Mouse (Mus musculus) embryonic facial prominence, embryonic 11.5 days (tissue): ENCODE results near the gene Mydgf. TPM values are rescaled to one million over a fixed set of nuclear protein-coding genes. Genes with fewer than 3 reads are reported as not detected.

Experiments used
- ATAC-seq: fragments of 200-750 bp; cut with Nextera tagmentation; replicated peaks from 2 replicates; pipeline ENCODE4 v1.8.0; 2017; ENCODE audit warnings: low read depth; ENCODE audit not compliant: insufficient number of reproducible peaks, low FRiP score, low TSS enrichment
- DNase-seq: peaks from one replicate; pipeline ENCODE4 v3.0.0-alpha.2; 2015; ENCODE audit warnings: low spot score
- H3K27ac ChIP-seq: fragments of 300-500 bp; sonication (generic); replicated peaks from 2 replicates; pipeline ENCODE4 v1.5.1; 2014; ENCODE audit warnings: mild to moderate bottlenecking, low read depth, low read length, control low read depth
- H3K27me3 ChIP-seq: fragments of 300-500 bp; sonication (generic); 2 replicates; pipeline ENCODE4 v1.6.1; 2014; ENCODE audit warnings: mild to moderate bottlenecking, low read length, moderate library complexity, mixed read lengths; ENCODE audit not compliant: control insufficient read depth, insufficient read depth
- H3K36me3 ChIP-seq: fragments of 300-500 bp; sonication (generic); replicated peaks from 2 replicates; pipeline ENCODE4 v1.6.1; 2014; ENCODE audit warnings: low read depth, mild to moderate bottlenecking, low read length, moderate library complexity, mixed read lengths; ENCODE audit not compliant: control insufficient read depth, insufficient read depth
- H3K4me1 ChIP-seq: fragments of 300-500 bp; sonication (generic); 2 replicates; pipeline ENCODE4 v1.6.1; 2014; ENCODE audit warnings: low read length, mixed read lengths; ENCODE audit not compliant: control insufficient read depth, insufficient read depth
- H3K4me2 ChIP-seq: fragments of 300-500 bp; sonication (generic); 2 replicates; pipeline ENCODE4 v1.6.1; 2014; ENCODE audit warnings: low read depth, mild to moderate bottlenecking, control low read depth, low read length, moderate library complexity
- H3K4me3 ChIP-seq: fragments of 300-500 bp; sonication (generic); 2 replicates; pipeline ENCODE4 v1.5.1; 2014; ENCODE audit warnings: low read depth, low read length, control low read depth
- H3K9ac ChIP-seq: fragments of 300-500 bp; sonication (generic); replicated peaks from 2 replicates; pipeline ENCODE4 v1.6.1; 2014; ENCODE audit warnings: mild to moderate bottlenecking, control low read depth, low read length
- H3K9me3 ChIP-seq: fragments of 300-500 bp; sonication (generic); replicated peaks from 2 replicates; pipeline ENCODE4 v1.6.1; 2016; ENCODE audit warnings: mild to moderate bottlenecking, low read length, inconsistent platforms, mixed read lengths; ENCODE audit not compliant: control insufficient read depth
- WGBS: fragments of 180-500 bp; shearing (Covaris S2); extraction: QIAGEN DNeasy Blood & Tissue Kit; methylation state at CpG from one replicate; pipeline ENCODE4 v1.1.7; 2014; 5-methylcytosine and 5-hydroxymethylcytosine counted together
- polyA plus RNA-seq: library from polyadenylated mRNA; unstranded; fragments of >200 nt; fragmentation: Nextera tagmentation; extraction: Ambion mirVana; gene quantifications from 2 replicates; pipeline ENCODE4 v1.2.1, GENCODE M21; 2014

The Mydgf gene
- polyA plus RNA-seq, 1 experiment from 2014 or later = 48.5 TPM

- no peak for ATAC-seq
- Histone ChIP-seq H3K4me1 (no peaks in the 10 kb centered on the region), H3K4me3 (no peak overlapping the region), H3K27ac (0 out of 2 replicates have a peak overlapping the region, but pooled peaks have one; percentile 16), H3K9ac (no peak overlapping the region), H3K4me2 (no peak overlapping the region), H3K36me3 (no peaks in the 10 kb centered on the region), H3K9me3 (no peaks in the 10 kb centered on the region), H3K27me3 (no peaks in the 10 kb centered on the region)
- WGBS = 46% methylated on average over 6 of the region's 6 CpGs
- DNase-seq = no peak
These were observed 13.9 kb downstream of the Mydgf start for GRCm38 (mm10) chr17:56169830-56170229.

GRCm38 (mm10) chr17:56165671-56166070 lies 18.0 kb downstream of the Mydgf start:
- Histone ChIP-seq H3K4me1 (no peaks in the 10 kb centered on the region), H3K9ac (no peak overlapping the region), H3K36me3 (no peaks in the 10 kb centered on the region), H3K4me3 (no peak overlapping the region), H3K4me2 (no peak overlapping the region), H3K27me3 (no peaks in the 10 kb centered on the region), H3K9me3 (no peaks in the 10 kb centered on the region), H3K27ac (no peak overlapping the region)
- ATAC-seq = no peak
- WGBS = 73% methylated on average over 11 of the region's 11 CpGs
- DNase-seq = no peak

- H3K36me3 ChIP-seq = no peaks in the 10 kb centered on the region
- no peaks in the 10 kb centered on the region for H3K27me3 ChIP-seq
- H3K9ac ChIP-seq = no peak overlapping the region
- H3K9me3 ChIP-seq = no peaks in the 10 kb centered on the region
- DNase-seq = no peak
- H3K27ac ChIP-seq = no peak overlapping the region
- 84% methylated on average over 3 of the region's 3 CpGs for WGBS
- H3K4me2 ChIP-seq = no peak overlapping the region
- no peaks in the 10 kb centered on the region for H3K4me1 ChIP-seq
- no peak for ATAC-seq
- H3K4me3 ChIP-seq = no peak overlapping the region
These were observed 19.2 kb downstream of the Mydgf start for GRCm38 (mm10) chr17:56164510-56164909.

DNA sequence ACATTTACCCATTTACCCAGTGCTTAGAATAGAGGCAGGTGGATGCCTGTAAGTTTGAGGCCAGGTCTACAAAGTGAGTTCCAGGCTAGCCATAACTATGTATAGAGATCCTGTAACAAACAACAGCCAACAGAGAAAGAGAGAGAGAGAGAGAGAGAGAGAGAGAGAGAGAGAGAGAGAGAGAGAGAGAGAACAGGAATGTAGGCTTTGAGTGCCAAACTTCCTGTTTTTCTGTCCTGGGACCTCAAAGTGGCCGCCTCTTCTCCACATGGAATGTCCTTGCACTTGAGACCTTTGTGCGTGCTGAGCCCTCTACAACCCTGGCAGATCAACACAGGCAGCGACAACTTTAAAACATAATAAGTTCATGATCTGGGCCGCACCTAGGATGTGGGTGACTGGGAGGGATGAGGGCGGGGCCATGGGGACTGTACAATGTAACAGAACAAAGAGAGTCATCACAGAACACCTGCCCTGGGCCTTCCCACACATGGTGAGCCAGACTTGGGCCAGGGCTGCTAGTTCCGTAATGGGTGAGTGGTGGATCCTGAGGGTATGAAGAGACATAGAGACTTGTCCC lies 20.1 kb downstream of the Mydgf start:
- no peak for ATAC-seq
- H3K4me3 ChIP-seq = no peak overlapping the region; the same call in 1 of the 2 replicates
- no peaks in the 10 kb centered on the region for H3K9me3 ChIP-seq
- H3K9ac ChIP-seq = no peak overlapping the region
- WGBS = 82% methylated on average over 6 of the region's 6 CpGs
- no peak overlapping the region for H3K27ac ChIP-seq
- DNase-seq = no peak
- H3K36me3 ChIP-seq = no peaks in the 10 kb centered on the region
- no peaks in the 10 kb centered on the region for H3K27me3 ChIP-seq
- H3K4me2 ChIP-seq = no peak overlapping the region
- H3K4me1 ChIP-seq = no peaks in the 10 kb centered on the region

- WGBS = under 1% methylated on average over 30 of the region's 30 CpGs
- H3K4me3 ChIP-seq = peak within 1 kb of the TSS; percentile 47
- peak within 1 kb of the TSS; percentile 48 for H3K9ac ChIP-seq
- H3K27me3 ChIP-seq = no peaks in the 10 kb centered on the region
- H3K4me1 ChIP-seq = no peaks in the 10 kb centered on the region
- H3K36me3 ChIP-seq = no peaks in the 10 kb centered on the region
- DNase-seq (peak; percentile 95), ATAC-seq (peak; percentile 98)
- peak within 1 kb of the TSS; percentile 81 for H3K4me2 ChIP-seq
- no peak within 1 kb of the TSS for H3K27ac ChIP-seq
- H3K9me3 ChIP-seq = no peaks in the 10 kb centered on the region
These were observed 21.4 kb downstream of the Mydgf start, which contains the start of gene Tnfaip8l1 for GRCm38 (mm10) chr17:56162231-56162774. Gene Tnfaip8l1, plus strand, starts transcription at chr17:56162477.

DNA sequence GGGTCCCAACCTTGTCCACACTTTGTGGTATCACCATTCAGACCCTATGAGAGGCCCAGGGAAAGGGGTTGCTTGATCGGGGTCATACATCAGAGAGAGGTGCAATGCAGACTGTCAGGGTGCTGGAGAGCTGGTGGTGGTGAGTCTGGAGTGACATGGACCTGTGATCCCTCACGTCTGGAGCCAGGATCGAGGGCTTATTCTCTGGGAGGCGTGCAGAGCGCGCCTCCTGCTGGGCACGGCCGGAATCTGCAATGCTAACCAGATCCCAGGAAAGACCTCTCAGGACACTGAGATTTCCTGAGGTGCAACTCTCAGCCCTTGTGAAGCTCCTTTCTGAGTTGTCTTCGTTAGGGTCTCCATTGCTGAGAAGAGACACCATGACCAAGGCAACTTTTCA lies 24.0 kb downstream of the Mydgf start:
- ATAC-seq (no peak), DNase-seq (peak; percentile 79)
- Histone ChIP-seq H3K4me1 (no peaks in the 10 kb centered on the region), H3K9ac (no peak overlapping the region), H3K4me2 (no peak overlapping the region), H3K27me3 (no peaks in the 10 kb centered on the region), H3K4me3 (no peak overlapping the region), H3K9me3 (no peaks in the 10 kb centered on the region), H3K36me3 (no peaks in the 10 kb centered on the region), H3K27ac (no peak overlapping the region)
- 3% methylated on average over 9 of the region's 9 CpGs for whole genome bisulfite sequencing

- peak; percentile 64; the same call in 1 of the 2 replicates for ATAC-seq
- Histone ChIP-seq H3K4me3 (no peak overlapping the region), H3K4me2 (no peak overlapping the region), H3K36me3 (no peaks in the 10 kb centered on the region), H3K27me3 (peaks cover 14% of the 10 kb centered on the region), H3K27ac (no peak overlapping the region), H3K9me3 (no peaks in the 10 kb centered on the region), H3K4me1 (peaks cover 3% of the 10 kb centered on the region; the same call in 1 of the 2 replicates), H3K9ac (no peak overlapping the region)
- WGBS = 43% methylated on average over 9 of the region's 9 CpGs
- peak; percentile 61 for DNase-seq
These were observed 30.1 kb downstream of the Mydgf start for GRCm38 (mm10) chr17:56153643-56154042.

GRCm38 (mm10) chr17:56149897-56150296 lies 33.8 kb downstream of the Mydgf start:
- WGBS = 36% methylated on average over 2 of the region's 2 CpGs
- no peak for DNase-seq
- no peak for ATAC-seq

More at GRCm38 (mm10) chr17:56149897-56150296, 33.8 kb downstream of the Mydgf start:
- Histone ChIP-seq H3K27me3 (peaks cover 26% of the 10 kb centered on the region), H3K9ac (no peak overlapping the region), H3K9me3 (no peaks in the 10 kb centered on the region), H3K36me3 (no peaks in the 10 kb centered on the region), H3K4me1 (peaks cover 3% of the 10 kb centered on the region; the same call in 1 of the 2 replicates), H3K4me2 (no peak overlapping the region), H3K27ac (no peak overlapping the region), H3K4me3 (no peak overlapping the region)
